18 mouse cellular contexts compared by ENCODE assay signal in the genomic region with DNA sequence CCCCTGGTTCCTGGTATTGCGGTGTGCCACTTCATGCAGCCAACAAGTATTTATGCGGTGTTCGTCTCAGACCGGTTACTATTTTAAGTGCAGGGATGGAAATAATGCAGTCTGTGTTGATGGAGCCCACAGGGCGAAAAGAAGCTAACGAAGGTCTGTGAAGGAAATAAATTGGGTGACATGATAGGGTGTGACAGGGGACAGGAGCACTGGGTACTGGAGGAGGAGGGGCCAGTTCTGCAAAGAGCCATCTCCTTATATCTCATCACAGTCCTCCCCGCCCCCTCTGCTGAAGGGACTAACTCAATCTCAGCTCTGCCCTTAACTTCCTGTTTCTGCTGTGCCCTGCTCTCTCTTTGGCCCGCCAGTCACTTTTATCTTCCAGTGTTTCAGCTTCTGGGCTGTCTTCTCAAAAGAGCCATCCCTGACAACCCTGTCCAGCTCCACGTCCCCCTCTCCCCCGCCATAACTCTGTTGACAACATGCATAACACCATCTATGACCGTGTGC. TPM values are rescaled to one million over a fixed set of nuclear protein-coding genes. Genes with fewer than 3 reads are reported as not detected.
A peak's percentile ranks its signal among the peaks of the same experiment; 100 is the strongest.
DNase-seq lines count a peak whose midpoint lies in the region; ATAC-seq and TF ChIP-seq lines count a peak whose summit lies in the region.
"Had no signal": no experiment of that assay in that cellular context is flagged by ENCODE, and none has a peak within 500 bp of the region (broad histone marks: within the 10 kb centered on the region; RNA-seq: fewer than 3 reads in every experiment).

No protein-coding gene starts in this region.

- H3K4me1 ChIP-seq in heart, embryonic 11.5 days (ENCODE audit: control insufficient read depth, insufficient read depth, low read length) = no peaks in the 10 kb centered on the region
- H3K4me1 ChIP-seq in heart, embryonic 10.5 days = peaks cover 14% of the 10 kb centered on the region
- peaks cover 13% of the 10 kb centered on the region for H3K4me1 ChIP-seq in lung, embryonic 15.5 days
- H3K4me1 ChIP-seq in testis, adult 2 months (ENCODE audit: control insufficient read depth, insufficient read depth, low read length) = peaks cover 9% of the 10 kb centered on the region

- WGBS in heart, embryonic 11.5 days (ENCODE audit: insufficient replicate concordance) = 53% methylated on average over 11 of the region's 11 CpGs
- 57% methylated on average over 11 of the region's 11 CpGs for WGBS in heart, embryonic 10.5 days
- WGBS in lung, embryonic 15.5 days = 34% methylated on average over 11 of the region's 11 CpGs

- no peak for TF ChIP-seq CTCF in testis, adult 2 months (IDR thresholded peaks at IDR 0.05; ENCODE audit: control insufficient read depth, insufficient read depth, insufficient replicate concordance, low read depth, low read length)

- H3K4me2 ChIP-seq in heart, embryonic 11.5 days = peak overlapping the region; percentile 3; the same call in 1 of the 2 replicates
- H3K4me2 ChIP-seq in lung, embryonic 15.5 days = peak overlapping the region; percentile 20; the same call in 1 of the 2 replicates

- no peak for DNase-seq in heart, embryonic 10.5 days (ENCODE audit: low spot score)
- no peak for DNase-seq in lung, postnatal 14 days
- DNase-seq in testis, postnatal 10 days (ENCODE audit: low spot score) = no peak
- DNase-seq in gastrocnemius, postnatal 14 days = no peak
- DNase-seq: adrenal gland, postnatal 25 days; cerebellum, adult 18-20 months; cerebellum, adult 9-11 months; cerebellum, postnatal 36 days; gastrocnemius, postnatal 10 days; heart, adult 2 months had no signal

- no peak overlapping the region for H3K27ac ChIP-seq in heart, embryonic 11.5 days (ENCODE audit: low read depth, low read length)
- H3K27ac ChIP-seq in heart, embryonic 10.5 days = no peak overlapping the region
- H3K27ac ChIP-seq in lung, embryonic 15.5 days = no peak overlapping the region
- H3K27ac ChIP-seq in testis, adult 2 months (ENCODE audit: control insufficient read depth, insufficient read depth, low read depth, low read length) = peak overlapping the region; percentile 73
- H3K27ac ChIP-seq: embryonic facial prominence, embryonic 13.5 days; forebrain, embryonic 12.5 days; heart, adult 2 months; heart, embryonic 15.5 days; hindbrain, embryonic 13.5 days had no signal

- intact Hi-C loops in gastrocnemius, postnatal 14 days (cut with DNase I; ENCODE audit: low total_unique reads) = no loop called here

- H3K36me3 ChIP-seq in heart, embryonic 11.5 days (ENCODE audit: control insufficient read depth, insufficient read depth, low read length) = no peaks in the 10 kb centered on the region
- H3K36me3 ChIP-seq in heart, embryonic 10.5 days = no peaks in the 10 kb centered on the region
- no peaks in the 10 kb centered on the region for H3K36me3 ChIP-seq in lung, embryonic 15.5 days
- H3K36me3 ChIP-seq in testis, adult 2 months (ENCODE audit: control insufficient read depth, insufficient read depth, low read length) = no peaks in the 10 kb centered on the region
- H3K36me3 ChIP-seq: embryonic facial prominence, embryonic 13.5 days; forebrain, embryonic 12.5 days; heart, embryonic 15.5 days; hindbrain, embryonic 13.5 days had no signal

- no peak overlapping the region for H3K9ac ChIP-seq in heart, embryonic 11.5 days (ENCODE audit: low read depth, low read length)
- no peak overlapping the region for H3K9ac ChIP-seq in lung, embryonic 15.5 days
- H3K9ac ChIP-seq: forebrain, embryonic 12.5 days; heart, embryonic 15.5 days; hindbrain, embryonic 13.5 days had no signal

- TF ChIP-seq POLR2A in testis, adult 2 months (IDR thresholded peaks at IDR 0.05; ENCODE audit: control insufficient read depth, low read depth, low read length) = no peak

- no peaks in the 10 kb centered on the region for H3K9me3 ChIP-seq in heart, embryonic 11.5 days (replicated peaks; ENCODE audit: control insufficient read depth, low read length)
- no peaks in the 10 kb centered on the region for H3K9me3 ChIP-seq in heart, embryonic 10.5 days
- H3K9me3 ChIP-seq in lung, embryonic 15.5 days = no peaks in the 10 kb centered on the region
- H3K9me3 ChIP-seq: embryonic facial prominence, embryonic 13.5 days; heart, embryonic 15.5 days; hindbrain, embryonic 13.5 days had no signal

- no peaks in the 10 kb centered on the region for H3K27me3 ChIP-seq in heart, embryonic 11.5 days (ENCODE audit: control insufficient read depth, insufficient read depth, low read length)
- H3K27me3 ChIP-seq in heart, embryonic 10.5 days (ENCODE audit: insufficient read depth, poor library complexity, severe bottlenecking) = no peaks in the 10 kb centered on the region
- H3K27me3 ChIP-seq in lung, embryonic 15.5 days = no peaks in the 10 kb centered on the region
- H3K27me3 ChIP-seq in testis, adult 2 months (ENCODE audit: control insufficient read depth, insufficient read depth, low read length) = no peaks in the 10 kb centered on the region
- H3K27me3 ChIP-seq: embryonic facial prominence, embryonic 13.5 days; hindbrain, embryonic 13.5 days had no signal

- no peak for ATAC-seq in heart, embryonic 11.5 days (replicated peaks; ENCODE audit: insufficient number of reproducible peaks, low FRiP score, low TSS enrichment)
- no peak; the same call in 1 of the 2 replicates for ATAC-seq in lung, embryonic 15.5 days (ENCODE audit: borderline replicate concordance, extremely low read depth, low FRiP score, low TSS enrichment)

- no peak overlapping the region for H3K4me3 ChIP-seq in heart, embryonic 11.5 days (ENCODE audit: low read depth, low read length)
- no peak overlapping the region for H3K4me3 ChIP-seq in heart, embryonic 10.5 days
- no peak overlapping the region for H3K4me3 ChIP-seq in lung, embryonic 15.5 days
- peak overlapping the region; percentile 82 for H3K4me3 ChIP-seq in testis, adult 2 months (ENCODE audit: control insufficient read depth, low read depth, low read length)
- H3K4me3 ChIP-seq: heart, adult 2 months had no signal

RNA-seq across cellular contexts. Expression of a gene that starts 0.9 kb away (rescaled TPM):
- polyA plus RNA-seq in heart, embryonic 11.5 days (2014; fragmentation: Nextera tagmentation; extraction: Ambion mirVana) = 0.14 and 0.28 TPM in 2 replicates
- 0.06 and 0.14 TPM in 2 replicates for polyA plus RNA-seq in heart, embryonic 10.5 days (2016; fragmentation: Nextera tagmentation; extraction: Ambion mirVana)
- 0.34 TPM in 2 replicates for polyA plus RNA-seq in lung, embryonic 15.5 days (2015; fragmentation: Nextera tagmentation; extraction: Ambion mirVana)
- 32.6 and 33.2 TPM in 2 replicates for polyA plus RNA-seq in testis, adult 2 months (2012; rRNA removed)
- total RNA-seq in gastrocnemius, postnatal 14 days (2021) = under 1 TPM; 0.07 to 0.08 TPM
- total RNA-seq: hematopoietic stem cell, adult 5-6 weeks had no signal

RNA-seq across cellular contexts. Expression of a gene that starts 50.4 kb away (rescaled TPM):
- 5.6 and 6.7 TPM in 2 replicates for polyA plus RNA-seq in heart, embryonic 11.5 days (2014; fragmentation: Nextera tagmentation; extraction: Ambion mirVana)
- 6.4 and 7.6 TPM in 2 replicates for polyA plus RNA-seq in heart, embryonic 10.5 days (2016; fragmentation: Nextera tagmentation; extraction: Ambion mirVana)
- polyA plus RNA-seq in lung, embryonic 15.5 days (2015; fragmentation: Nextera tagmentation; extraction: Ambion mirVana) = 8.3 and 8.6 TPM in 2 replicates
- polyA plus RNA-seq in testis, adult 2 months (2012; rRNA removed) = 1.2 and 1.6 TPM in 2 replicates
- total RNA-seq in gastrocnemius, postnatal 14 days (2021) = 1 to 10 TPM; 2.6 to 3.4 TPM

Comparison
In these comparisons a context has a peak if more than half of its experiments do, and no peak if none do; other contexts are left out.
1. RNA of a gene that starts 0.9 kb away (polyA plus RNA-seq): 32.6 to 33.2 TPM in testis, adult 2 months; 0.34 TPM in lung, embryonic 15.5 days, 0.14 to 0.28 TPM in heart, embryonic 11.5 days and 0.06 to 0.14 TPM in heart, embryonic 10.5 days; every median in the first group is over 10 times any median in the second.